ENCODE assay signal across 8 mouse cellular contexts in the genomic region with DNA sequence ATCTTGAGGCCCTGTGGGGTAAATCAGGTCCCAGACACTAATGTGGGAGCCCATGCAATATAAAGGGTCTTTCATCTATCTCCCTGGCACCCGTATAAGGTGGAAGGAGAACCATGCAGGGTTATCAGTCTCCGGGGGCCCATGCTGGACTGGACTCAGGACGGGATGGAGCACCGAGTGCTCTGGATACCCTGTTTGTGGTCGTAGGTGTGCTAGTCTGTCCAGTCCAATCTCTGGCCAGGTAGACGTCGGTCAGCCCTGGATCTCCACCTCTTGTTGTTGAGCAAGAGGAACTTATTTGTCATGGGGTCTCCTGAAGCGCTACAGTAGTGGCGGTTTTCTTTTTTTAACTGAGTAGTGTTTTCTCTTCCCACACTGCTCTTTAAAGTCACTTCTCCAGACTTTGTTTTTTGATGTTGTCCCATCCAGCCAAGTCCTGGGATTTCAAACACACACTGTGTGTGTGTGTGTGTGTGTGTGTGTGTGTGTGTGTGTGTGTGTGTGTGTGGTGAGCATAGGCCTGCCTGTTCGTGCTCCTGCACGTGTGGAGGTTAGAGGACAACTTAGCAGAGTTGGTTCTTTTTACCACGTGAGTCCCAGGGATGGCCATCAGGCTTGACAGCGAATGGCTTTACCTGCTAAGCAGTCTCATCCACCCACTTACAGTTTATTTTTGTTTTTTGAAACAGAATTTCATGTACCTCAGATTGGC. TPM values are rescaled to one million over a fixed set of nuclear protein-coding genes. Genes with fewer than 3 reads are reported as not detected.
DNase-seq lines count a peak whose midpoint lies in the region; ATAC-seq and TF ChIP-seq lines count a peak whose summit lies in the region.

No protein-coding gene starts in this region.

- intact Hi-C loops in heart, postnatal 25 days (cut with DNase I), result loop anchor here (5.0 to 10.0 kb wide), 2 partner anchors 60 to 367 kb away; partner anchors contain the start of genes Bnip3, Lrrc27 and Stk32c

- peak overlapping the region; percentile 95 for H3K4me2 ChIP-seq in heart, embryonic 11.5 days
- peak overlapping the region; percentile 84 for H3K4me2 ChIP-seq in heart, postnatal 0 days (ENCODE audit: low read depth, low read length)
- peak overlapping the region; percentile 73 for H3K4me2 ChIP-seq in midbrain, embryonic 11.5 days

- no peak for ATAC-seq in heart, embryonic 11.5 days (replicated peaks; ENCODE audit: insufficient number of reproducible peaks, low FRiP score, low TSS enrichment)
- no peak for ATAC-seq in heart, postnatal 0 days (ENCODE audit: insufficient read depth, low read depth)
- ATAC-seq in midbrain, embryonic 11.5 days (ENCODE audit: low FRiP score), result no peak

- peaks cover 24% of the 10 kb centered on the region for H3K4me1 ChIP-seq in heart, embryonic 11.5 days (ENCODE audit: control insufficient read depth, insufficient read depth, low read length)
- peaks cover 4 to 8% of the 10 kb centered on the region in 2 experiments; a peak in 3 of 4 replicates for H3K4me1 ChIP-seq in ES-E14 (ENCODE audit: control insufficient read depth in 2 of 2, insufficient read depth in 2 of 2, low read length in 2 of 2, poor library complexity in 1 of 2)
- H3K4me1 ChIP-seq in heart, postnatal 0 days (ENCODE audit: control insufficient read depth, insufficient read depth), result peaks cover 29% of the 10 kb centered on the region
- peaks cover 31% of the 10 kb centered on the region for H3K4me1 ChIP-seq in midbrain, embryonic 11.5 days (ENCODE audit: control insufficient read depth, insufficient read depth, low read length)

- no peak for DNase-seq in heart, postnatal 25 days (ENCODE audit: low spot score)
- DNase-seq in ES-E14 (ENCODE audit: low read depth, low spot score), result no peak
- DNase-seq in heart, postnatal 0 days (ENCODE audit: low spot score), result no peak
- DNase-seq in midbrain, embryonic 11.5 days (ENCODE audit: low spot score, missing footprints), result peak; percentile 60
- no peak for DNase-seq in frontal cortex, postnatal 36 days (ENCODE audit: low spot score in 2 of 2)
- no peak for DNase-seq in thymus, postnatal 10 days (ENCODE audit: low spot score in 2 of 2)
- DNase-seq in urinary bladder, postnatal 10 days (ENCODE audit: low spot score), result no peak

- no peak for TF ChIP-seq EP300 in heart, postnatal 0 days (IDR thresholded peaks at IDR 0.05; ENCODE audit: low read depth)

- peak overlapping the region; percentile 99 for H3K4me3 ChIP-seq in heart, embryonic 11.5 days (ENCODE audit: low read depth, low read length)
- peak overlapping the region; percentile 94 to 99 for H3K4me3 ChIP-seq in ES-E14 (ENCODE audit: insufficient read depth in 1 of 2, low read depth in 1 of 2, low read length in 2 of 2, poor library complexity in 1 of 2, severe bottlenecking in 1 of 2)
- peak overlapping the region; percentile 87 for H3K4me3 ChIP-seq in heart, postnatal 0 days (ENCODE audit: low read depth, low read length)
- peak overlapping the region; percentile 80 for H3K4me3 ChIP-seq in midbrain, embryonic 11.5 days (ENCODE audit: low read depth, low read length)

- 37% methylated on average over 13 of the region's 13 CpGs for WGBS in heart, embryonic 11.5 days (ENCODE audit: insufficient replicate concordance)
- 24% methylated on average over 13 of the region's 13 CpGs for WGBS in heart, postnatal 0 days
- 54% methylated on average over 13 of the region's 13 CpGs for whole genome bisulfite sequencing in midbrain, embryonic 11.5 days

- no peaks in the 10 kb centered on the region for H3K9me3 ChIP-seq in heart, embryonic 11.5 days (replicated peaks; ENCODE audit: control insufficient read depth, low read length)
- no peaks in the 10 kb centered on the region for H3K9me3 ChIP-seq in ES-E14 (ENCODE audit: control insufficient read depth, insufficient read depth, low read depth, low read length)
- H3K9me3 ChIP-seq in heart, postnatal 0 days (replicated peaks; ENCODE audit: control insufficient read depth, low read length), result no peaks in the 10 kb centered on the region
- no peaks in the 10 kb centered on the region for H3K9me3 ChIP-seq in midbrain, embryonic 11.5 days (ENCODE audit: control insufficient read depth, low read length)

- H3K36me3 ChIP-seq in heart, embryonic 11.5 days (ENCODE audit: control insufficient read depth, insufficient read depth, low read length), result no peaks in the 10 kb centered on the region
- H3K36me3 ChIP-seq in ES-E14 (ENCODE audit: control insufficient read depth, insufficient read depth, low read length, poor library complexity, severe bottlenecking), result peaks cover 10% of the 10 kb centered on the region
- H3K36me3 ChIP-seq in heart, postnatal 0 days (replicated peaks; ENCODE audit: control insufficient read depth, insufficient read depth, low read length), result peaks cover 14% of the 10 kb centered on the region
- no peaks in the 10 kb centered on the region for H3K36me3 ChIP-seq in midbrain, embryonic 11.5 days (ENCODE audit: control insufficient read depth, insufficient read depth, low read length)

- H3K27ac ChIP-seq in heart, embryonic 11.5 days (ENCODE audit: low read depth, low read length), result no peak overlapping the region
- H3K27ac ChIP-seq in ES-E14 (ENCODE audit: insufficient read depth, low read depth, low read length, poor library complexity, severe bottlenecking), result peak overlapping the region; percentile 91
- H3K27ac ChIP-seq in heart, postnatal 0 days (ENCODE audit: low read depth), result peak overlapping the region; percentile 94; the same call in 1 of the 2 replicates
- no peak overlapping the region for H3K27ac ChIP-seq in midbrain, embryonic 11.5 days (ENCODE audit: low read depth, low read length)

- no peaks in the 10 kb centered on the region for H3K27me3 ChIP-seq in heart, embryonic 11.5 days (ENCODE audit: control insufficient read depth, insufficient read depth, low read length)
- no peaks in the 10 kb centered on the region for H3K27me3 ChIP-seq in heart, postnatal 0 days (ENCODE audit: control insufficient read depth, insufficient read depth, low read length)
- no peaks in the 10 kb centered on the region for H3K27me3 ChIP-seq in midbrain, embryonic 11.5 days (ENCODE audit: control insufficient read depth, insufficient read depth, low read length)

- peak overlapping the region; percentile 96 for H3K9ac ChIP-seq in heart, embryonic 11.5 days (ENCODE audit: low read depth, low read length)
- H3K9ac ChIP-seq in ES-E14 (ENCODE audit: insufficient read depth, low read depth, low read length, poor library complexity, severe bottlenecking), result peak overlapping the region; percentile 99
- peak overlapping the region; percentile 93 for H3K9ac ChIP-seq in heart, postnatal 0 days (replicated peaks; ENCODE audit: low read depth, low read length)
- H3K9ac ChIP-seq in midbrain, embryonic 11.5 days (ENCODE audit: low read length), result peak overlapping the region; percentile 96

- no peak for TF ChIP-seq CTCF in heart, postnatal 0 days (IDR thresholded peaks at IDR 0.05; ENCODE audit: low read depth)

- in situ Hi-C loops in ES-E14 (cut with MboI; ENCODE audit: low sequenced_read_pairs in 2 of 2, unreplicated experiment in 2 of 2), result loop anchor here in 1 of 2 experiments (25.0 kb wide), 1 partner anchor 1360 kb away; no protein-coding TSS in a partner anchor

TF ChIP-seq in ES-E14, 5 proteins besides CTCF, POLR2A, EP300 and RAD21:
- TF ChIP-seq ZNF384 (IDR thresholded peaks at IDR 0.05; ENCODE audit: low read depth, low read length) (no peak), ZC3H11A (IDR thresholded peaks at IDR 0.05; ENCODE audit: borderline replicate concordance, low read depth, low read length) (no peak), HCFC1 (IDR thresholded peaks at IDR 0.05; ENCODE audit: borderline replicate concordance, insufficient read depth, low read length) (no peak), CHD2 (IDR thresholded peaks at IDR 0.05; ENCODE audit: low read depth, low read length) (no peak), MAFK (IDR thresholded peaks at IDR 0.05; ENCODE audit: insufficient read depth, low read depth, low read length) (no peak)
TF ChIP-seq in ES-E14: peak in this region for 0.

RNA-seq across cellular contexts. Expression of gene Mapk1ip1, which starts 1.4 kb away (rescaled TPM):
- polyA plus RNA-seq in heart, embryonic 11.5 days (2014; fragmentation: Nextera tagmentation; extraction: Ambion mirVana), result 11.4 and 12.7 TPM in 2 replicates
- total RNA-seq in heart, postnatal 25 days (2021), result 10 to 100 TPM; 14.8 to 17.5 TPM
- total RNA-seq in ES-E14 (2012; rRNA removed), result 11.0 and 13.3 TPM in 2 replicates
- 24.7 and 33.9 TPM in 2 replicates for total RNA-seq in heart, postnatal 0 days (2014; rRNA removed; ENCODE audit: low replicate concordance)
- polyA plus RNA-seq in heart, postnatal 0 days (2015; fragmentation: Nextera tagmentation; extraction: Ambion mirVana), result 16.9 and 17.1 TPM in 2 replicates
- polyA plus RNA-seq in midbrain, embryonic 11.5 days (2014; fragmentation: Nextera tagmentation; extraction: Ambion mirVana), result 16.2 and 16.8 TPM in 2 replicates

RNA-seq across cellular contexts. Expression of gene Ppp2r2d, which starts 1.6 kb away (rescaled TPM):
- 42.8 and 43.4 TPM in 2 replicates for polyA plus RNA-seq in heart, embryonic 11.5 days (2014; fragmentation: Nextera tagmentation; extraction: Ambion mirVana)
- 10 to 100 TPM; 36.8 to 40.9 TPM for total RNA-seq in heart, postnatal 25 days (2021)
- 96.6 and 110 TPM in 2 replicates for total RNA-seq in ES-E14 (2012; rRNA removed)
- 26.0 and 31.7 TPM in 2 replicates for total RNA-seq in heart, postnatal 0 days (2014; rRNA removed; ENCODE audit: low replicate concordance)
- 26.0 and 27.8 TPM in 2 replicates for polyA plus RNA-seq in heart, postnatal 0 days (2015; fragmentation: Nextera tagmentation; extraction: Ambion mirVana)
- 76.2 and 79.7 TPM in 2 replicates for polyA plus RNA-seq in midbrain, embryonic 11.5 days (2014; fragmentation: Nextera tagmentation; extraction: Ambion mirVana)

Comparison
In these comparisons a context has a peak if more than half of its experiments do, and no peak if none do; other contexts are left out.
1. H3K27ac ChIP-seq: peak in ES-E14 (single experiment) and heart, postnatal 0 days (single experiment); none in heart, embryonic 11.5 days (single experiment) and midbrain, embryonic 11.5 days (single experiment).
2. Peak in every context shown above with its lines, with median percentiles within 50 percentile points of each other: H3K4me2 ChIP-seq, H3K4me3 ChIP-seq and H3K9ac ChIP-seq.